Mouse (Mus musculus) heart, embryonic 16.5 days (tissue): ENCODE measurements around the gene Aarsd1. TPM values are rescaled to one million over a fixed set of nuclear protein-coding genes. Genes with fewer than 3 reads are reported as not detected.

Experiments
- ATAC-seq: fragments of 200-750 bp; cut with Nextera tagmentation; replicated peaks from 2 replicates; pipeline ENCODE4 v1.8.0; 2017; ENCODE audit warnings: moderate number of reproducible peaks; ENCODE audit not compliant: insufficient read depth, low FRiP score; ENCODE audit errors: extremely low read depth
- H3K27ac ChIP-seq: fragments of 300-500 bp; sonication (generic); 2 replicates; pipeline ENCODE4 v1.5.1; 2014; ENCODE audit warnings: mild to moderate bottlenecking, low read length, control low read depth, moderate library complexity
- H3K27me3 ChIP-seq: fragments of 300-500 bp; sonication (generic); 2 replicates; pipeline ENCODE4 v1.6.1; 2014; ENCODE audit warnings: low read length, mixed read lengths; ENCODE audit not compliant: control insufficient read depth, insufficient read depth
- H3K36me3 ChIP-seq: fragments of 300-500 bp; sonication (generic); 2 replicates; pipeline ENCODE4 v1.6.1; 2014; ENCODE audit not compliant: control insufficient read depth, insufficient read depth
- H3K4me1 ChIP-seq: fragments of 300-500 bp; sonication (generic); 2 replicates; pipeline ENCODE4 v1.6.1; 2014; ENCODE audit warnings: low read length, mixed read lengths; ENCODE audit not compliant: control insufficient read depth, insufficient read depth
- H3K4me2 ChIP-seq: fragments of 300-500 bp; sonication (generic); 2 replicates; pipeline ENCODE4 v1.6.1; 2014; ENCODE audit warnings: low read depth, mild to moderate bottlenecking, control low read depth, low read length
- H3K4me3 ChIP-seq: fragments of 300-500 bp; sonication (generic); 2 replicates; pipeline ENCODE4 v1.5.1; 2014; ENCODE audit warnings: mild to moderate bottlenecking, control low read depth, low read length
- H3K9ac ChIP-seq: fragments of 300-500 bp; sonication (generic); 2 replicates; pipeline ENCODE4 v1.6.1; 2014; ENCODE audit warnings: low read length, control low read depth
- H3K9me3 ChIP-seq: fragments of 300-500 bp; sonication (generic); replicated peaks from 2 replicates; pipeline ENCODE4 v1.6.1; 2016; ENCODE audit warnings: low read length; ENCODE audit not compliant: control insufficient read depth
- WGBS: fragments of 180-500 bp; shearing (Covaris S2); extraction: QIAGEN DNeasy Blood & Tissue Kit; methylation state at CpG from one replicate; pipeline ENCODE4 v1.1.7; 2014; 5-methylcytosine and 5-hydroxymethylcytosine counted together
- polyA plus RNA-seq: library from polyadenylated mRNA; unstranded; fragments of >200 nt; fragmentation: Nextera tagmentation; extraction: Ambion mirVana; gene quantifications from 2 replicates; pipeline ENCODE4 v1.2.1, GENCODE M21; 2015

Gene Aarsd1
- polyA plus RNA-seq, 1 experiment from 2014 or later = 42.8 TPM

- no peak for ATAC-seq
- 83% methylated on average over 15 of the region's 15 CpGs for WGBS
- H3K27ac ChIP-seq = no peak overlapping the region
Measured at GRCm38 (mm10) chr11:101460321-101460720, 42.9 kb upstream of the Aarsd1 start.

DNA sequence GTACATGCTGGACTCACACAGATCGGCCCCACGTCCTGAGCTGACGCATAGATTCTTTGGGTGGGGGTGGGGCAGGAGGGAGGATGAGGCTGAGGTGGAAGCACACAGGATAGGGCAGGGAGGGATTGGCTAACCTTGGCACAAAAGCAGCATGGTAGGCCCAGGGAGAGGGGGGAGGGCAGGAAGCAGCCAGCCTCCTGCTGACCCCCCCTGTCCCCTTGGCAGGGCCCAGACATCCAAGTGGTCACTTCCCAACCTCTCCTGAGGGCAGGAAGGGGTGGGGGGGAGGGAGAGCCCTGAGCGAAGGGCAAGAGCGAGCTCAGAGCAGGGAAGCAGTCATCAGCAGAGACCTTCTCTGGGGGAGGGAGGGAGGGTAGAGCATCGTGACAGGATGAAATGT lies 42.3 kb upstream of the Aarsd1 start:
- H3K4me3 ChIP-seq = no peak overlapping the region
- 47% methylated on average over 6 of the region's 6 CpGs for WGBS
- no peak for ATAC-seq
- peaks cover 13% of the 10 kb centered on the region for H3K4me1 ChIP-seq
- peaks cover 26% of the 10 kb centered on the region for H3K36me3 ChIP-seq
- no peak overlapping the region for H3K27ac ChIP-seq
- H3K9me3 ChIP-seq = no peaks in the 10 kb centered on the region
- H3K9ac ChIP-seq = no peak overlapping the region
- no peak overlapping the region for H3K4me2 ChIP-seq
- no peaks in the 10 kb centered on the region for H3K27me3 ChIP-seq

More at GRCm38 (mm10) chr11:101460321-101460720, 42.9 kb upstream of the Aarsd1 start:
- no peak overlapping the region for H3K9ac ChIP-seq
- H3K9me3 ChIP-seq = no peaks in the 10 kb centered on the region
- H3K4me2 ChIP-seq = no peak overlapping the region
- H3K36me3 ChIP-seq = peaks cover 26% of the 10 kb centered on the region
- no peaks in the 10 kb centered on the region for H3K27me3 ChIP-seq
- H3K4me3 ChIP-seq = no peak overlapping the region
- H3K4me1 ChIP-seq = peaks cover 15% of the 10 kb centered on the region

DNA sequence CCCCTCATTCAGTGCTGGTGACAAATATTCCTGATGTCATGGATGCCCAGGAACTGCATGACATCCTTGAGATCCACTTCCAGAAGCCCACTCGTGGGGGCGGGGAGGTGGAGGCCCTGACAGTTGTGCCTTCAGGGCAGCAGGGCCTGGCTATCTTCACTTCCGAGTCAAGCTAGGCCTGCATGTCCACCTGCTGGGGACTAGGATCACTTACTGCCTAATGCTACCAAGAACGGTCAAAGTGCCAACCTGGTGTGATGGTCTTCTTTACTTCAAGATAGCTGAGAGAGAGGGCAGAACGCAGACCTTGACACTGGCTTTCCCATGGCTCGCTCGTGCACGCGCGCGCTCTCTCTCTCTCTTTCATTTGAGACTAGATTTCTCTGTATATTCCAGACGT lies 40.8 kb upstream of the Aarsd1 start:
- H3K9ac ChIP-seq = no peak overlapping the region
- peaks cover 26% of the 10 kb centered on the region for H3K36me3 ChIP-seq
- no peak overlapping the region for H3K4me3 ChIP-seq
- H3K27me3 ChIP-seq = no peaks in the 10 kb centered on the region
- 83% methylated on average over 12 of the region's 12 CpGs for WGBS
- ATAC-seq = no peak
- no peaks in the 10 kb centered on the region; the same call in 1 of the 2 replicates for H3K4me1 ChIP-seq
- no peak overlapping the region for H3K27ac ChIP-seq
- H3K4me2 ChIP-seq = no peak overlapping the region
- H3K9me3 ChIP-seq = no peaks in the 10 kb centered on the region

- no peaks in the 10 kb centered on the region for H3K9me3 ChIP-seq
- no peak for ATAC-seq
- H3K4me2 ChIP-seq = no peak overlapping the region
- H3K4me3 ChIP-seq = no peak overlapping the region
- H3K27ac ChIP-seq = no peak overlapping the region
- no peaks in the 10 kb centered on the region for H3K27me3 ChIP-seq
- H3K9ac ChIP-seq = no peak overlapping the region
- no peaks in the 10 kb centered on the region; the same call in 1 of the 2 replicates for H3K4me1 ChIP-seq
- 93% methylated on average over 9 of the region's 9 CpGs for WGBS
- peaks cover 25% of the 10 kb centered on the region for H3K36me3 ChIP-seq
Measured at GRCm38 (mm10) chr11:101457631-101458030, 40.2 kb upstream of the Aarsd1 start.

DNA sequence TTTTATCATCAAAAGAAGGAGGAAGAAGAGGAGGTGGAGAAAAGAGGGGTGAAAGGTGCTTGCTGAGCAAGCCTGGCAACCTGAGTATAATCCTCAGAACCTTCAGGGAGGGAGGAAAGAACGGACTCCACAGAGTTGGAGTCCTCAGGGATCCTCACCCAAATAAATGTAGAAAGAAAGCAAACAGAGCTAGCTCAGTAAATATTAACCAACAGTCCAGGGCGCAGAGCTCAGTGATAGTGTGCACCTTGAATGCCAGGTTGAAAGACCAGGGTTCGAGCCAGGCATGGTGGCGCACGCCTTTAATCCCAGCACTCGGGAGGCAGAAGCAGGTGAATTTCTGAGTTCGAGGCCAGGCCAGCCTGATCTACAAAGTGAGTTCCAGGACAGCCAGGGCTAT lies 38.2 kb upstream of the Aarsd1 start:
- Histone ChIP-seq H3K9ac (no peak overlapping the region), H3K27ac (no peak overlapping the region), H3K4me3 (no peak overlapping the region), H3K4me2 (no peak overlapping the region), H3K27me3 (no peaks in the 10 kb centered on the region), H3K36me3 (peaks cover 16% of the 10 kb centered on the region), H3K9me3 (no peaks in the 10 kb centered on the region), H3K4me1 (peaks cover 2% of the 10 kb centered on the region; the same call in 1 of the 2 replicates)
- ATAC-seq = no peak
- 86% methylated on average over 7 of the region's 7 CpGs for WGBS

- Histone ChIP-seq H3K9me3 (no peaks in the 10 kb centered on the region), H3K27me3 (no peaks in the 10 kb centered on the region), H3K36me3 (peaks cover 11% of the 10 kb centered on the region; the same call in 1 of the 2 replicates), H3K9ac (no peak overlapping the region), H3K4me2 (no peak overlapping the region), H3K4me1 (peaks cover 2% of the 10 kb centered on the region; the same call in 1 of the 2 replicates), H3K27ac (no peak overlapping the region), H3K4me3 (no peak overlapping the region)
- ATAC-seq = no peak
- 71% methylated on average over 6 of the region's 6 CpGs for WGBS
Measured at GRCm38 (mm10) chr11:101454702-101455101, 37.3 kb upstream of the Aarsd1 start.

DNA sequence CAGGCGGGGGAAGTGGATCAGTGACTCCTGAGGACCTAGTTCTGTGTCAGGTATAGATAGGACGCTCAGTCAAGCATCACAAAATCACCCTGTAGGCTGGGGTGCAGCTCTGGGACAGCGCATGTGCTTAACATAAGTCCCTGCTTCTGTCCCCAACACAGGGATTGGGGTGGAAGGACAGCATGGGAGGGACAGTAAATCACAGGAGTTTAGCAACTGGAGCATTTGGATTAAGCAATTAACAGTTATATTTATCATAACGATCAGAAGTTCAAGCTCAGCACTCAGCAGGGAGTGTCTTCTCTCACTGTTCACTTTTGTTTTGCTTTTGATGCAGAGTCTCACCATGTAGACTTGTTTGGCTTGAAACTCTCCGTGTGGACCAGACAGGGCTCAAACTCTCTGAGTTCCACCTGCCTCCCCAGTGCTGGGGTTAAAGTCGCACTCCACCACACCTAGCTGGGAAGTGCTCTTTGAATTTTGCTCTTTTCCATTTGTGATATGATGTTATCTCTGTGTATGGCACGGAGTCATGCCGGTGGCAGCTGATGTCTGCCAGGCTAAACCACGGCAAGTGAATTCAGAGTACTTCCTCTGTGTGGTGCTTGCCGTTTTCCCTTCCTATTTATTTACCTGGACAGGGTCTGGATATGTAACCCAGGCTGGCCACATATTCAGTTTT lies 34.8 kb upstream of the Aarsd1 start:
- no peak for ATAC-seq
- H3K9ac ChIP-seq = no peak overlapping the region
- no peak overlapping the region for H3K4me3 ChIP-seq
- H3K36me3 ChIP-seq = peaks cover 7% of the 10 kb centered on the region; the same call in 1 of the 2 replicates
- WGBS = 52% methylated on average over 10 of the region's 10 CpGs
- H3K27me3 ChIP-seq = no peaks in the 10 kb centered on the region
- H3K27ac ChIP-seq = no peak overlapping the region
- H3K4me1 ChIP-seq = peaks cover 4% of the 10 kb centered on the region; the same call in 1 of the 2 replicates
- no peaks in the 10 kb centered on the region for H3K9me3 ChIP-seq
- H3K4me2 ChIP-seq = no peak overlapping the region

DNA sequence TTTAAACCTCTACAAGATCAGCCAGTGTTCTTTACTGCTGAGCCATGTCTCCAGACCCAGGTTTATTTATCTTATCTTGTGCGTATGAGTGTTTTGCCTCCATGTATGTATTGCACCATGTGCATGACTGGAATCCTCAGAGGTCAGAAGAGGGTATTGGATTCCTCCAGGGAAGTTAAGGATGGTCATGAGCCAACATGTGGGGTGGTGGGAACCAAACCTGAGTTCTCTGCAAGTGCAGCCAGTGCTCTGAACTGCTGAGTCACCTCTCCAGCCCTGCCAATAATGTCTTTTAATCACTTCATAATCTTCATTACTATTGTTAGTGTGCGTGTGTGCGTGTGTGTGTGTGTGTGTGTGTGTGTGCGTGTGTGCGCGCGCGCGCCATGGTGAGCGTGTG lies 34.1 kb upstream of the Aarsd1 start:
- ATAC-seq = no peak
- WGBS = 93% methylated on average over 10 of the region's 10 CpGs
- H3K4me3 ChIP-seq = no peak overlapping the region

GRCm38 (mm10) chr11:101450394-101450793 lies 33.0 kb upstream of the Aarsd1 start:
- 81% methylated on average over 3 of the region's 3 CpGs for WGBS
- H3K9me3 ChIP-seq = no peaks in the 10 kb centered on the region
- H3K4me3 ChIP-seq = no peak overlapping the region
- ATAC-seq = no peak
- no peaks in the 10 kb centered on the region for H3K27me3 ChIP-seq
- H3K4me1 ChIP-seq = peaks cover 4% of the 10 kb centered on the region; the same call in 1 of the 2 replicates
- 0 out of 2 replicates have a peak, but pooled peaks cover 1% of the 10 kb centered on the region for H3K36me3 ChIP-seq
- no peak overlapping the region for H3K9ac ChIP-seq
- H3K4me2 ChIP-seq = no peak overlapping the region
- no peak overlapping the region for H3K27ac ChIP-seq

More for the DNA sequence above, 34.1 kb upstream of the Aarsd1 start:
- H3K4me2 ChIP-seq = no peak overlapping the region
- peaks cover under 1% of the 10 kb centered on the region; the same call in 1 of the 2 replicates for H3K36me3 ChIP-seq
- H3K9ac ChIP-seq = no peak overlapping the region
- no peaks in the 10 kb centered on the region for H3K9me3 ChIP-seq
- H3K27ac ChIP-seq = no peak overlapping the region
- peaks cover 4% of the 10 kb centered on the region; the same call in 1 of the 2 replicates for H3K4me1 ChIP-seq
- no peaks in the 10 kb centered on the region for H3K27me3 ChIP-seq
